Mouse (Mus musculus): ENCODE results near the gene Chrm3. TPM values are rescaled to one million over a fixed set of nuclear protein-coding genes. Genes with fewer than 3 reads are reported as not detected.
A peak's percentile ranks its signal among the peaks of the same experiment; 100 is the strongest.
"Not testable (repeated sequence)": the region's sequence is repeated elsewhere in the genome, so short reads cannot be mapped to it uniquely, and the experiment has no call there.

Chrm3 gene
- total RNA-seq (2021) = 1 to 10 TPM; 1.6 to 3.0 TPM
- long read RNA-seq, experiment 1 = 0 reads
- long read RNA-seq, experiment 2, partial matches to known transcripts = 0 of 1 reads
- long read RNA-seq, experiment 2, other reads (novel, unspliced or antisense) = 1 of 1 reads

DNA sequence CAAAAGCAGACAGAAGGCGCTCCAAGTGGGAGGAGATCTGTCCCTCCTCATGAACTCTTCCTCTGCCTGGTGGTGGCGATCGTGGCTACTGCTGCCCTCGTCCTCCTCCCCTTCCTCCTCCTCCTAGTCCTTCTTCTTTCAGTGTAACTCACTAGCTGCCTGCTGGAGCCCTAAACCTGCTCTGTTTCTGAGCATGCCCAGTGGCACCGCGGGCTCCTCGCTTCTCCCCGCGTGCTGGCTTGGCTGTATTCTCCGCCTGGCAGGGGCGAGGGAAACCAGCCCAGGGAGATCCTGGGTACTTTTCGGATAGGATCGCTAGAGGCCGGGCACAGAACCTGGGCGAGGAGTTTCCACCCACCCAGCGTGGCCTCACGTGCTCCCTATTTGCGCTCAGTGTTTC, at the start of gene Chrm3:
Chrm3 (minus strand) TSS at position 71 of the 400 bp plus-strand sequence.
- peak; percentile 65 for DNase-seq

- no peak for DNase-seq
These were observed 33.7 kb upstream of the Chrm3 start for GRCm38 (mm10) chr13:10394364-10394763.

DNA sequence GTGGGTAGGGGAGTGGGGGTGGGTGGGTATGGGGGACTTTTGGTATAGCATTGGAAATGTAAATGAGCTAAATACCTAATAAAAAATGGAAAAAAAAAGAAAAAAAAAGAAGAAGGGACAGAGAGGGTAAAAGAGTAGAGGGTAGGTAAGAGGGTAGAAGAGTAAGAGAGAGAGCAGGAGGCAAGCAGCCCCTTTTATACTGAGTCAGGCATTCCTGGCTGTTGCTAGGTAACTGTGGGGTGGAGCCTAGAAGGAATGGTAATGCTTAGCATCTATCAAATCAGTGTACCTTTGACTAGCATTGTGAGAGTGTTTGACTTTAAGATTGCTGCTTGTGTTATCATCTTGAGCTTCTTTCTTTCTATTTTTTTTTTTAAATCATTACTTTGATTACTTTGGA, 14.8 kb upstream of the Chrm3 start:
- DNase-seq = not testable (repeated sequence)

GRCm38 (mm10) chr13:10360199-10360694, 400 bp downstream of the Chrm3 start:
- DNase-seq = peak; percentile 23

DNA sequence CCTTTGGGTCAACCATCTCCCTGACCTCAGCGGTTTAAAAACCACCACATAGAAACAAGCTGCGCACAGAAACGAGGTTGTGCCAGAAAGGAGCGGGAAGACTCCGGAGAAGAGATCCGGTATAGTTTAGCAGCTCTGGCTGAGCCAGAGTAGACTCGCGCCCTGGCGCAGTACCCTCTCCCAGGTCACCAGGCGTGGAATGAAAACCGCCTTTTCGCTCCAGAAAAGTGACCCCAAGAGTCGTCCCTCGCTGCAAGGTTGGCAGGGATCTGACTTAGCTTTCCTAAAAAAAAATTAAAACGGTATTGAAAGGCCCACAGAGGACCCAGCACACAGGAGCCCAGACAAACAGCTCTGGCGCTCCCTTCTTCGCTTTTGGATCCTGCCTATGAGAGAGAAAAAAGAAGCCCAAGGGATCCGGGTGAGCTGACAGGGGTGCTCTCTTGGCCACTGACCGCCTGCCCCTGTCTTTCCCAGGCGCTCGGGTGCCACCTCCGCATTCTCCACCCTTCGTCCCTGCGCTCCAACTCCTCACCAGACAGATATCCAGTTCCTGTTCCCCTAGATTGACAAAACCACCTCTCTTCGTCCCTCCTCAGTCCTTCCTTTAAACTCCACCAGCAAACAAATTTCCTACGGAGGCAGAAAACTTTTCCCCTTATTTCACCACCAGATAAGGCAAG, 990 bp downstream of the Chrm3 start:
- DNase-seq = peak; percentile 9

- DNase-seq = peak; percentile 12
These were observed 4.9 kb downstream of the Chrm3 start for GRCm38 (mm10) chr13:10355796-10356195.

- DNase-seq = peak; percentile 6
These were observed 5.6 kb downstream of the Chrm3 start for GRCm38 (mm10) chr13:10354885-10355575.

GRCm38 (mm10) chr13:10352141-10352540, 8.5 kb downstream of the Chrm3 start:
- no peak for DNase-seq

- DNase-seq = no peak
These were observed 16.3 kb downstream of the Chrm3 start for GRCm38 (mm10) chr13:10344362-10344761.

DNA sequence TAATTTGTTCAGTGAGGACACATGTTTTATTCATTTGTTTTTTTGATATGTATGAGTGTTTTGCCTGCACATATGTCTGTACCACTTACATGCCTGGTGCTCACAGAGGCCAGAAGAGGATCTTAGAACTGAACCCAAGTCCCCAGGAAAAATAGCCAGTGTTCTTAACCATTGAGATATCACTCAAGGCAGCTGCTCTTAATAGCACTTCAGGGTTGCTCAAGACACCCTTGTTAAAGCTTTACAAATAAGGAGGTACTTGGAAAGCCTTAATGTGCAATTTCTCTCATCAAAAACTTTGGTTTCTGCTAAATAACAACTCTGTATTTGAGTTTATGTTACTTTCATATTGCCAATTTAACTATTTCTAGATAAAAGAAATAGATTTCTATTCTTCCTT, 25.1 kb downstream of the Chrm3 start:
- no peak for DNase-seq

GRCm38 (mm10) chr13:10332762-10333161, 27.9 kb downstream of the Chrm3 start:
- DNase-seq = no peak

- peak; percentile 31 for DNase-seq
These were observed 50.8 kb downstream of the Chrm3 start for GRCm38 (mm10) chr13:10309811-10310210.

DNA sequence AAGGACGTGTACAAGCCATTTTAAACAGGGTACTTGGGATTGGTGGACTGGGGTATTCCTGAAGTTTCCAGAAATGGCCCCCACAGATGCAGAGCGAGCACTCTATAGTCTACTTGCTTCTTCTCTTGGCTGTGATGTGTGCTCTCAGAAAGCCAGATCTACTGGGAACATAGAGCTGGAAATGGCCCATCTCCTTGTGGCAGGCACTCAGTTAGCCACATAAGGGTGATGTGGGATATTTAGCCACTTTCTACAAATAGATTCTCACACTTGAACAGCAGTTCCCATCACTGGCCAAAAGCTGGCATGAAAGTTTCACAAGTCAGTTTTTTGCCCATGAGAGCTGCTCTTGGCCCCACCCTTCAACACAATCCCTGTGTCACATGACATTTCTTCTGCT, 65.5 kb downstream of the Chrm3 start:
- no peak for DNase-seq

GRCm38 (mm10) chr13:10284331-10284730, 76.3 kb downstream of the Chrm3 start:
- DNase-seq = no peak

DNA sequence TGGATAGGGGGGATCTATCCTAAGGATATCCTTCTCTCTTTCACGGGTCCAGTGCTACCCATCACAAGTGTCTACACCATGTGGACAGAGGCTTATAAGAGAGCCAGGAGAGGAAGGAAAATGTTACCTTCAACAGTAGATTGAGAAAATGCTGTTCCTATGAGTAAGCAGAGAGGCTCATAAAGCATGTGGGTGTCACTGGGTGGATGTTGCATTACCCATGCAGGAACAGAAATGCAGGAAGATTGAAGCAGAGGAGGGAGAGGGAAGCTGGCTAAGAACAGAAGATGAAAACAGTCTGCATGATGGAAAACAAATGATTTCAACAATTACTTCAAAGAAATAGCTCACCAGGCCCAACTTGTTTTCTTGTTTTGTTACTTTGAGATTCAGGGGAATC, 85.7 kb downstream of the Chrm3 start:
- DNase-seq = no peak

DNA sequence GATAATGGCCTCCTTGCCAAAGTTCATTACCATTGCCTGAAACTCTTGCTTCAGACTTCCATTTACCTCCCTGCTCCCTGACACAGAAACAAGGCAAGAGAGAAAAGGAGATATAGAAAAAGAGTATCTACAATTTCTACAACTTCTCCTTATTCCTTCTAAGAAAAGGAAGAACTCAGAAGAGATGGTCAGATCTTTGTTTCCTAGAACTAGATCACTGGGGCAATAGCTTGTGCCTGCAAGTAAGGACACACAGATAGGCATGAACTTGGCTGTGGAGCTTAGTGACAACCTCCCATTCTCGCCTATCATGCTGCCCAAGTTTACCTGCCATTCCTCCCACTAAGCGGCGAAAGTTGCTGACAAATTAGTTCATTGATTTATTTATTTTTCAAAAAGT, 96.9 kb downstream of the Chrm3 start:
- no peak for DNase-seq

- no peak for DNase-seq
These were observed 107.6 kb downstream of the Chrm3 start for GRCm38 (mm10) chr13:10253049-10253448.

DNA sequence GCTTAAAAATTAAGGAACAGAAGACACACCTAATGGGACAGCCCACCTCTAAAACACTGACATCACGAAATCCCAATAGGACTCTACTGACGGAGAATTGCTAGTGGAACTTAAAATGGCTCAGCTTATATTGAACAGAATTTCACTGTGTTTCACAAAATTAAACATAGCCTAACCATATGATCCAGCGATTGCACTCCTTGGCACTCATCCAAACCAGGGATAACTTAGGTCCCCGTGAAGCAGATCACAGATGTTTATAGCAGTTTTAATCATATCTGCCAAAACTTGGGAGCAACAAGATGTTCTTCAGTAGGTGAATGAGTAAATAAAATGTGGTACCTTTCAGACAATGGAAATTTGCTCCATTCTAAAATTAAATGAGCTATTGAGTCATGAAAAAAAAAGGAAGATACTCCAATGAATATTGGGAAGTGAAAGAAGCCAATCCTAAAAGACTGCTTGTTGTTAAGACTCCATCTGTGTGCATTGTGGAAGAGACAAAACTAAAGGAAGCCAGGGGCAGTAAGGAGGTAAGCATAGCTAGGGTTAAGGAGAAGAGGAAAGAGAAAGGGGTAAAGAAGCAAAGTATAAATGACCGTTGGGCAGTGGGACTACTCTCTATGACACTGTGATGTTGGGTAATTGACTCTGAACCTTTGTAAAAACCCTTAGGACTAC, 109.0 kb downstream of the Chrm3 start:
- no peak for DNase-seq

- peak; percentile 17 for DNase-seq
These were observed 116.2 kb downstream of the Chrm3 start for GRCm38 (mm10) chr13:10244243-10244998.

DNA sequence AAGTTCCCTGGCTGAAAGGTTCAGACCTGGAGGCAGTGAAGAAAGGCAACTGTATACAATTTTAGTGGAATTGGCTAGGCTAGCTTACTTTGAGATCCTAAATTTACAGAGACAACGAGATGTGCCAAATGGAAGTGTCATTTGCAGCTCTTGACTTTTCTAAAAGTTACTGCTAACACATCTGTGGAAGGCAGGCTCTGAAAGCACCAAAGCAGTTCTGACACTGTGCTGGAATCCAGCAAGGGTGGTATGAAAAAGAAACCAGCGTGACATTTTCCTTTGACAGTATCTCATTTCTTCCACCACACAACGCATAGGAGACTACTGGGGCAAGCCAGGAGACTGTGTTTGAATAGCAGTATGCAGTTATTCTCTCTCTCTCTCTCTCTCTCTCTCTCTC, 120.4 kb downstream of the Chrm3 start:
- DNase-seq = no peak

DNA sequence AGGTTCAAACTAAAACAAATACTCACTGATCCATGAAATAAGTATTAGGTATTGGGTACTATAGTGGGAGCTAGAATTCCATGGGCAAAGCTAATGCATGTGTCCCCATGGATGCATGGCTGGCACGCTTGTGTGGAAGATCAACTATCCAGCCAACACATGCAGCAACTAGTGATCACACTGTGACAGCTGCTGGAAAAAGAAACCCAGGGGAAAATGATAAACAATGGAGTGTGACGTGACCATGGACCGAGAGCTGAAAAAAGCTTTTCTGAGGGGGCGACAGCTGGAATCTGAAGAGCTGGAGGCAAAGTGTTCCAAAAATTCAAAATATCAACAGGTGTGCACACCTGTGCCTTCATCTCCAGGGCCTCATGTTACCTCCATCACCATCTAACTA, 120.8 kb downstream of the Chrm3 start:
- DNase-seq = no peak

DNA sequence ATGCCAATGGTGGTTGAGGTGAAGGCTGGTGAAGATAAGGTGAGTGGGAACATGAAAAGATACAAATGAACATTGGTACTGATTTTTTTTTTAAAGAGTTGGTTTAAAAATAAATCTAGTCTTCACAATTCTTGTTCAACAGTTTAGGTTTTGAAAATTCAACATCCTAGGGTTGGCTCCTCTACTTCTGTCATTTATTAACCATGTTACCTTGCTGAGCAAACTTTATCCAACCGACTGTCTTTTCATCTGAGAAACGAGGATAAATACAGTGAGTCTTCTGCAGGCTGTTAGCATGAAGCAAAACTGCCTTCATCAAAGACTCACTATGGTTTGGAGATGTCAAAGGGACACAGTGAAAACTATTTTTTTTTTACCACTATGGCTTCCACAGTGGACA, 123.0 kb downstream of the Chrm3 start:
- no peak for DNase-seq
